Mouse (Mus musculus): ENCODE data around the gene Snrpe.

GRCm38 (mm10) chr1:133617908-133618307 lies 7.8 kb upstream of the Snrpe start:
- no peak for TF ChIP-seq POLR2A (IDR thresholded peaks at IDR 0.05; ENCODE audit: low read depth, low read length)
- no peak for TF ChIP-seq CTCF (IDR thresholded peaks at IDR 0.05; ENCODE audit: extremely low read depth, insufficient read depth, insufficient read length, insufficient replicate concordance)

All from spleen, adult 2 months (tissue).